Mouse (Mus musculus): ENCODE measurements around the gene Yipf3. TPM values are rescaled to one million over a fixed set of nuclear protein-coding genes. Genes with fewer than 3 reads are reported as not detected.

Yipf3 gene
- total and polyA plus RNA-seq, 3 experiments: 72.4 to 142 (median 82.8) TPM

DNA sequence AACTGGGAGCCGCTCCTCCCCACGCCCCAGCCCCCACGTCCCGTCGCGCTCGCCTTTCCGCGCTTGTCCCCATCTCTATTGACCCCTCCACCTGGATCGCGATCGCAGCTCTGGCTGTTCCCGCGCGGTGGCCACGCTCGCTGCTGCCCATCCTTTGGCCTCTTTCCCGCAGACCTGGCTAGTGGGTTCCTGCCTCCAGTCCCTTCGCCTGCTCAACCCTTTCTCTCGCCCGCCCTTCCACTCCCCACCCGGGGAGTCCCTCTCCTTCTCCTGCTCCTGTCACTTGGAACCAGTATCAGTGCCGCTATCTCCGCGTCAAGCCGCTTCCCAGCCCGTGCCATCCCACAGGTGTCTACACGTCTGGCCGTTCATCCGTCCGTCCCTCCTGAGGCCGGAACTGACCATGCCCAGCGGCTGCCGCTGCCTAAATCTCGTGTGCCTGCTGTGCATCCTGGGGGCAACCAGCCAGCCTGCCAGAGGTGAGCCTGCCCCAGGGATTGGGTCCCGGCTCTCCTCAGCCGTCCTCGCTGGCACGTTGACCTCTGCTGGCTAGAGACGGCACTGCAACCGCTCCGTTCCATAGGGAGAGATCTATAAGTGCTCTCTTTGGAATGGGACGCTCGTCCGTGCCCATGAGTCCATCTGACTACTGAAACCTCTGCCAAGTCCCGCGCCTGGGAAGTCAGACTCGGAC is 50.5 kb downstream of the Yipf3 start:
- 1% methylated on average over 48 of the region's 48 CpGs for WGBS
- Histone ChIP-seq H3K9ac (ENCODE audit: low read depth, low read length) (peak overlapping the region; percentile 21), H3K4me3 (peak overlapping the region; percentile 50), H3K36me3 (ENCODE audit: control insufficient read depth, insufficient read depth, low read length) (no peaks in the 10 kb centered on the region), H3K27ac (peak overlapping the region; percentile 7; the same call in 1 of the 2 replicates), H3K79me2 (replicated peaks; ENCODE audit: control insufficient read depth, insufficient read depth, low read length) (no peaks in the 10 kb centered on the region), H3K27me3 (ENCODE audit: control insufficient read depth, insufficient read depth, low read length) (peaks cover 2% of the 10 kb centered on the region), H3K4me1 (ENCODE audit: control insufficient read depth, insufficient read depth, low read length) (no peaks in the 10 kb centered on the region; the same call in 1 of the 2 replicates)
- peak; percentile 84 to 90 for DNase-seq
- intact Hi-C loops (cut with DNase I): loop anchor here (1.0 to 5.0 kb wide), 2 partner anchors 32 to 566 kb away; partner anchors contain the start of gene 1600014C23Rik
- TF ChIP-seq POLR2A (IDR thresholded peaks at IDR 0.05; ENCODE audit: insufficient read depth, low read depth, low read length) (no peak), EP300 (IDR thresholded peaks at IDR 0.05; ENCODE audit: insufficient read depth, low read depth, low read length) (0 out of 2 replicates have a peak, but pooled peaks have one; percentile 57), CTCF (IDR thresholded peaks at IDR 0.05) (peak; percentile 98; the same call in 1 of the 2 replicates)

DNA sequence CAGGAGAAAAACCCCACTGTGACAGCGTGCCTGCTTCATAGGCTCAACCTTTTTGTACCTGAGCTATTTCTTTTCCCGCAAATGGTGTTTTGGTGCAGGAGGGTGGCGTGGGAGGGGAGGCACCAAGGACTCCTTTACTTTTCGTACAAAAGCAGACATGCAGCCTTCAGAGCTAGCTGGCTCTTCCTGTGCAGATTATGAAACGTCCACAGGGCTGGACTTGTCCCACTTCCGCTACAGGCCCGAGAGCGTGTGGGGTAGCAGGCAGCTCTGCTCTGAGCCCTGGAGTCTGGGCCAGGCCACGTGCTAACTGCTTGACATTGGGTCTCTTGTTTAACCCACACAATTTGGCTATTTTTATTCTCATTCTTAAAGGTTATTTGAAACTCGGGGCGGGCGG is 54.0 kb downstream of the Yipf3 start:
- intact Hi-C loops (cut with DNase I): no loop called here
- 57% methylated on average over 12 of the region's 12 CpGs for WGBS
- no peak for DNase-seq
- Histone ChIP-seq H3K4me3 (no peak overlapping the region), H3K4me1 (ENCODE audit: control insufficient read depth, insufficient read depth, low read length) (no peaks in the 10 kb centered on the region; the same call in 1 of the 2 replicates), H3K27ac (no peak overlapping the region), H3K36me3 (ENCODE audit: control insufficient read depth, insufficient read depth, low read length) (no peaks in the 10 kb centered on the region), H3K9ac (ENCODE audit: low read depth, low read length) (no peak overlapping the region), H3K79me2 (replicated peaks; ENCODE audit: control insufficient read depth, insufficient read depth, low read length) (no peaks in the 10 kb centered on the region), H3K27me3 (ENCODE audit: control insufficient read depth, insufficient read depth, low read length) (peaks cover 2% of the 10 kb centered on the region; the same call in 1 of the 2 replicates)
- no peak for TF ChIP-seq POLR2A (IDR thresholded peaks at IDR 0.05; ENCODE audit: insufficient read depth, low read depth, low read length)
- TF ChIP-seq CTCF (IDR thresholded peaks at IDR 0.05): no peak
- no peak for TF ChIP-seq EP300 (IDR thresholded peaks at IDR 0.05; ENCODE audit: insufficient read depth, low read depth, low read length)

Small RNA genes lying within 50 kb of the gene (microRNA-seq; reads per million reads assigned to microRNA genes)
- gene Mir693: 0.39 to 1.7 reads per million in 2 experiments

Other genes starting within 250 kb of the Yipf3 start
- gene Vegfa, start 215.7 kb upstream of the Yipf3 start, total RNA-seq (2021): 100 to 1,000 TPM; 207 to 328 TPM
- 384 and 618 TPM in 2 replicates for gene Vegfa, start 215.7 kb upstream of the Yipf3 start, polyA plus RNA-seq (2012; rRNA removed)
- 100 to 1,000 TPM; 128 to 140 TPM for gene Mrps18a, start 137.1 kb upstream of the Yipf3 start, total RNA-seq (2021)
- 99.4 and 99.6 TPM in 2 replicates for gene Mrps18a, start 137.1 kb upstream of the Yipf3 start, polyA plus RNA-seq (2012; rRNA removed)
- gene Rsph9, start 103.9 kb upstream of the Yipf3 start, total RNA-seq (2021): 1 to 10 TPM; 1.0 to 1.4 TPM
- 1.7 and 2.4 TPM in 2 replicates for gene Rsph9, start 103.9 kb upstream of the Yipf3 start, polyA plus RNA-seq (2012; rRNA removed)
- gene Mad2l1bp, start 94.5 kb upstream of the Yipf3 start, total RNA-seq (2021): 10 to 100 TPM; 17.1 to 24.1 TPM
- gene Mad2l1bp, start 94.5 kb upstream of the Yipf3 start, polyA plus RNA-seq (2012; rRNA removed): 21.0 and 27.1 TPM in 2 replicates
- gene Gtpbp2, start 87.0 kb upstream of the Yipf3 start, total RNA-seq (2021): 10 to 100 TPM; 55.2 to 57.3 TPM
- gene Gtpbp2, start 87.0 kb upstream of the Yipf3 start, polyA plus RNA-seq (2012; rRNA removed): 94.4 and 132 TPM in 2 replicates
- gene Polh, start 45.4 kb upstream of the Yipf3 start, total RNA-seq (2021): 1 to 10 TPM; 8.2 to 8.3 TPM
- 3.5 and 4.6 TPM in 2 replicates for gene Polh, start 45.4 kb upstream of the Yipf3 start, polyA plus RNA-seq (2012; rRNA removed)
- gene Xpo5, start 45.3 kb upstream of the Yipf3 start, total RNA-seq (2021): 10 to 100 TPM; 21.5 to 22.0 TPM
- 14.2 and 21.5 TPM in 2 replicates for gene Xpo5, start 45.3 kb upstream of the Yipf3 start, polyA plus RNA-seq (2012; rRNA removed)
- gene Polr1c, start within 50 bp of the Yipf3 start, total RNA-seq (2021): 10 to 100 TPM; 20.2 to 24.7 TPM
- gene Polr1c, start within 50 bp of the Yipf3 start, polyA plus RNA-seq (2012; rRNA removed): 19.1 and 25.8 TPM in 2 replicates
- under 1 TPM; 0.21 to 0.34 TPM for gene Lrrc73, start 5.5 kb downstream of the Yipf3 start, total RNA-seq (2021)
- gene Lrrc73, start 5.5 kb downstream of the Yipf3 start, polyA plus RNA-seq (2012; rRNA removed): 0.59 and 0.70 TPM in 2 replicates
- 10 to 100 TPM; 28.3 to 34.7 TPM for gene Tjap1, start 34.9 kb downstream of the Yipf3 start, total RNA-seq (2021)
- 35.8 and 39.1 TPM in 2 replicates for gene Tjap1, start 34.9 kb downstream of the Yipf3 start, polyA plus RNA-seq (2012; rRNA removed)
- gene Dlk2, start 49.3 kb downstream of the Yipf3 start, total RNA-seq (2021): under 1 TPM; 0.23 to 0.39 TPM
- gene Dlk2, start 49.3 kb downstream of the Yipf3 start, polyA plus RNA-seq (2012; rRNA removed): 0.35 and 0.74 TPM in 2 replicates
- 1 to 10 TPM; 3.9 to 4.0 TPM for gene Abcc10, start 80.3 kb downstream of the Yipf3 start, total RNA-seq (2021)
- 9.1 and 13.4 TPM in 2 replicates for gene Abcc10, start 80.3 kb downstream of the Yipf3 start, polyA plus RNA-seq (2012; rRNA removed)
- 10 to 100 TPM; 14.9 to 15.6 TPM for gene Zfp318, start 135.7 kb downstream of the Yipf3 start, total RNA-seq (2021)
- gene Zfp318, start 135.7 kb downstream of the Yipf3 start, polyA plus RNA-seq (2012; rRNA removed): 7.1 and 11.8 TPM in 2 replicates
- under 1 TPM; 0.76 to 0.82 TPM for gene Crip3, start 180.8 kb downstream of the Yipf3 start, total RNA-seq (2021)
- 3.5 and 3.8 TPM in 2 replicates for gene Crip3, start 180.8 kb downstream of the Yipf3 start, polyA plus RNA-seq (2012; rRNA removed)
- not detected for gene Slc22a7, start 190.4 kb downstream of the Yipf3 start, total RNA-seq (2021)
- 0.38 TPM in 1 of 2 replicates, not detected in the other for gene Slc22a7, start 190.4 kb downstream of the Yipf3 start, polyA plus RNA-seq (2012; rRNA removed)
- under 1 TPM; 0.16 to 0.23 TPM for gene Ttbk1, start 239.6 kb downstream of the Yipf3 start, total RNA-seq (2021)
- 0.21 and 0.23 TPM in 2 replicates for gene Ttbk1, start 239.6 kb downstream of the Yipf3 start, polyA plus RNA-seq (2012; rRNA removed)
- 1 to 10 TPM; 1.8 to 1.9 TPM for gene Dnph1, start 248.6 kb downstream of the Yipf3 start, total RNA-seq (2021)
- 0.80 and 0.97 TPM in 2 replicates for gene Dnph1, start 248.6 kb downstream of the Yipf3 start, polyA plus RNA-seq (2012; rRNA removed)